Mouse (Mus musculus) liver, embryonic 14.5 days (tissue): ENCODE data around the gene Gm17304.

Source experiments
- CTCF ChIP-seq: IDR thresholded peaks from 2 replicates; pipeline ENCODE4 v1.5.1; 2016; ENCODE audit warnings: antibody characterized with exemption, low read depth, control low read depth
- EP300 ChIP-seq: IDR thresholded peaks from 2 replicates; pipeline ENCODE4 v1.6.1; 2016; ENCODE audit warnings: antibody characterized with exemption, low read depth

- no peak for TF ChIP-seq CTCF
- no peak for TF ChIP-seq EP300
These were observed 28.0 kb upstream of the Gm17304 start for GRCm38 (mm10) chr5:106580943-106581342.
